Mouse (Mus musculus): Measurements from ENCODE around the gene Zfp940. TPM values are rescaled to one million over a fixed set of nuclear protein-coding genes. Genes with fewer than 3 reads are reported as not detected.
"Not testable (repeated sequence)": the region's sequence is repeated elsewhere in the genome, so short reads cannot be mapped to it uniquely, and the experiment has no call there.

Zfp940 gene
- 1 to 10 TPM in 1 of 2 experiments, under 1 TPM in 1; 0.91 to 1.0 TPM for total RNA-seq (2021)
- long read RNA-seq, experiment 1, partial matches to known transcripts = 0 of 1 reads
- long read RNA-seq, experiment 1, other reads (novel, unspliced or antisense) = 1 of 1 reads
- long read RNA-seq, experiment 2, partial matches to known transcripts = 0 of 2 reads
- long read RNA-seq, experiment 2, other reads (novel, unspliced or antisense) = 1 of 2 reads

DNA sequence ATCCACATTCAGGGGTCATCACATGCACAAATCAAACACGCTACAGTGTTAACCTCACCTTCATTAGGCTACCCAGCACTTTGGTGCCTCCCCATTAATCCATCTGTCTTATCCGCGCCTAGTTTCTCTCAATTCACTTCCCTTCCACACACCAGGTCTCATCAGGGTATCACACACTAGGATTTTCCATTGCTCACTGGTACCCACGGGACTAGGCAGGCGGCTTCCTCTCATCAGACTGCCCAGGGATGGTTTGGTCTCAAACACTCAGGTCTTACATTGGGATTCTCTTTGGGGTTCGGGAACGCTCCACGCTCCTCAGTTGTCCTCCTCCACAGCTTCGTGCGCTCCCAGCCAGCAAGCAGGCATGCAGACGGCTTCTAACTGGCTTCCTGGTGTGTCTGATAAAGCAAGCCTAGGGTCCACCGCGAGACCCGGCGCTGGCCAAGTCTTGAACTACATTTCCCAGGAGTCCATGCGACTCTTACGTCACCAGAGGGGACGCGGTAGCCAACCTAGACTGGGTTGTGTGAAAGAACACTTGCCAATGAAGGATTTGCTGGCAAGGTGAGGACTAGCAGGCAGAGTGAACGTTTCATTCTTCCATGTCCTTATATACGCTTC lies at the start of gene Zfp940:
TSS of gene Zfp940 (minus strand) at position 451 of the 624 bp plus-strand sequence.
- peak; percentile 35 to 63 for DNase-seq (ENCODE audit: low spot score in 2 of 2)

DNA sequence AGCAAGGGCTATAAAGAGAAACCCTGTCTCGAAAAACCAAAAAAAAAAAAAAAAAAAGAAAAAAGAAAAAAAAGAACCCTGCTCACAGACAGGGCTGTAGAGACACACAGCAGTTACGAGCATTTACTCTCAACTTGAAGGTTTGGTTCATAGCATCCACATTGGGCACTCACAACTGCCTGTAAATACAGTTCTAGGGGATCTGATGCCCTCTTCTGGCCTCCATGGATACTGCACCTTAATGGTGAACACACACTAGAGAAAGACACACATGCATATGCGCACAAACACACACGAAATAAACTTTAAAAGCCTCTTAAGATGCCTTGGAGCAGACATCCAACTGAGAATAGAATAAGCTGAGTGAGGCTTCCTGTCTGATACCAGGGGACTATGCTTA lies 44.9 kb upstream of the Zfp940 start:
- DNase-seq (ENCODE audit: low spot score in 2 of 2) = no peak

DNA sequence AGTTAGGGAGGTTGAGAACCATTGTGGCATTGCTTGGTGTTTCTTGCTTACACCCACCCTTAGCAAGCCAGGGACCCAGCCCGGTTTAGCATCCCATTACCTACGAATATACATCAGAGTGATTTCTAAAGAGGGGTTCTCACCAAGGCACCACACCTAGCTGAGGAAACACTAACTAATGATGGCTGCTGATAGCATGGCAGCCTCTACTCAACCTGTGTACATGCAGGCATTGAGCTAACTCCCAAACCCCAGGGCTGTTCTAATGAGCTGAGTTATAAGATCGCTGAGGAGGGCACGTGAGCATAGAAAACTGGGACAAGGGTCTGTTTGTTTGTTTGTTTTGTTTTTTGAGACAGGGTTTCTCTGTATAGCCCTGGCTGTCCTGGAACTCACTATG lies 39.3 kb upstream of the Zfp940 start:
- DNase-seq (ENCODE audit: low spot score in 2 of 2) = no peak

DNA sequence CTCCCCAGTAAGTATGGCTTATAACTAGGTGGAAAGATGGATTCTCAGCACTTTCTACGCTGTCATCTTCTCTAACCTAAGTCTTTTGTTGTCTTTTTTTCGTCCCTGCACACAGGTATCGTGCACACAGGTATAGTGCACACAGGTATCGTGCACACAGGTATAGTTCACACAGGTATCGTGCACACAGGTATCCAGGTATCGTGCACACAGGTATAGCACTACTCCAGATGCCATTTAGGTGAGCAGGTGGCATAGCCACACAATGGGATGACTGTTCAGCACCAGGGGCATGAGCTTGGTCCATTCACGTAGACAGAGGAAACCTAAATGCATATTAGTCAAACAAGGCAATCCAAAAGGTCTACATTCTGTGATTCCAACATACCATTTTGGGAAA lies 37.0 kb upstream of the Zfp940 start:
- DNase-seq (ENCODE audit: low spot score in 2 of 2) = no peak

DNA sequence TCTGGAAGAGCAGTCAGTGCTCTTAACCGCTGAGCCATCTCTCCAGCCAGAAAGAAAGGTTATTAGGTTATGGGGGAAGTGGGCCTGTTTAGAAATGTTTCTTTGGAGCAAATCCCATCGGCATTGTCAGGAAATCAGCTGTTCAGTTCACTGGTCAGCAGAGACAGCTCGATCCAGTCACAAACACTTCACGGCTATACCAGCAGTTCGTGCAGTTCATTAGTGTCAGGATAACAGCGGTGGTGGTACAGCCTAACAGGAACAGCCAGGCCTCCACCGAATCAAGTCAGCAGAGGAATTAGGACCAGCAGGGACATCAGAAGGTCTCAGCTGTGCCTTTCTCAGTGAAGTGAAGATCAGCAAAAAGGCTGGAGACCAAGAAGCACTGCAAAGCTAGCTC lies 27.4 kb upstream of the Zfp940 start:
- no peak for DNase-seq (ENCODE audit: low spot score in 2 of 2)

DNA sequence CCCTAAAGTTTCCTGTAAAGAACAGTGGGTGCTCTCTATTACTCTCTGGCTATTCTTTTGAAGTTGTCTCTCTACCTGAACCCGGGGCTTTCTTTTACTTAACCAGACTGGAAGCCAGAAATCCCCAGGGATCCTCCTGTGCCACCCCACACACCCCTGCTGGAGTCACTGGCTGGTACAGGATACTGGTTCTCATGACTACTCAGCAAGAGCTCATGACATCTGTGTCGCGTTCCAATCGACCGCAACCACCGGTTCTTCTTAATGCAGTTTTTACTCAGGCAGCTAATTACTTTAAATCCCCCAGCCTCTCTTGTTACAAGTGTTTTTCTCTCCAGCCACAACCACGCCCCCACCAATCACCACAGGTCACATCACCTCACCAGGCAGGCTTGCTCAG lies 26.6 kb upstream of the Zfp940 start:
- DNase-seq (ENCODE audit: low spot score in 2 of 2) = no peak

DNA sequence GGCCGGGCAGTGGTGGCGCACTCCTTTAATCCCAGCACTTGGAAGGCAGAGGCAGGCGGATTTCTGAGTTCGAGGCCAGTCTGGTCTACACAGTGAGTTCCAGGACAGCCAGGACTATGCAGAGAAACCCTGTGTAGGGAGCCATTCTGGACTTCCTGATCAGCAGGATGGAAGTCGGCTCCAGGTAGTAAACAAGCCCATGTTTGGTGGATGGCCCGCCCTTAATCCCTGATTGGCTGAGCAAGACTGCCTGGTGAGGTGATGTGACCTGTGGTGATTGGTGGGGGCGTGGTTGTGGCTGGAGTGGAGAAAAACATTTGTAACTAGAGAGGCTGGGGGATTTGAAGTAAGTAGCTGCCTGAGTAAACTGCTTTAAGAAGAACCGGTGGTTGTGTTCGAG lies 24.1 kb upstream of the Zfp940 start:
- DNase-seq (ENCODE audit: low spot score in 2 of 2) = not testable (repeated sequence)

DNA sequence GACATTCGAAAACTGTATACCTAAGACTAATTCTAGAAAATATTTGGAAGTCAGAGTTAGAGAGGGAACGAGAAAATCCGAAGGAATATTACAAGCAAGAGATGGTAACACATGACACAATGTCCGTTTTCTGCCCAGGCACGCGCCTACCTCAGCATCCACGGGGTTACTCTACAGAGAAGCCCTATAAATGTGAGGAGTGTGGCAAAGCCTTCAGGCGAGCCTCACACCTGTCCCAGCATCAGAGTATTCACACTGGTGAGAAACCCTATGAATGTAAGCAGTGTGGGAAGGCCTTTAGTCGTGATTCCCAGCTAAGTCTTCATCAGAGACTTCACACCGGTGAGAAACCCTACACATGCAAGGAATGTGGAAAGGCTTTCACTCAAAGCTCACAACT lies 20.8 kb upstream of the Zfp940 start:
- DNase-seq (ENCODE audit: low spot score in 2 of 2) = no peak

DNA sequence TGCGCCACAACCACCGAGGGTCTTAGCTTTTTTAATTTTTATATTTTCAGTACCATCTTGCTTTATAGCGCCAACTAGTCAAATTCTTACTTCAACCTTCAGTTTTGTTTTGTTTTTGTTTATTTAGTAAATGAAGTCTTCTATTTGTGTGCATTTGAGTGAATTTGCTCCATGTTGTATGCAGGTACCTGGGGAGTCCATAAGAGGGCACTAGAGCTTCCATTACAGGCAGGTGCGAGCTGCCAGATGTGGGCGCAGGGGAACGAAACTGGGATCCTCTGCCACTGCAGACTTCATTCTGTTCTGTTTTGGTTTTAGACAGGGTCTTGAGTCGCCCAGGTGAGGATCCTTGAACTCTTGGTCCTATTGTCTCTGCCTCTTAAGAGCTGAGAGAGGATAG lies 8.2 kb upstream of the Zfp940 start:
- no peak for DNase-seq (ENCODE audit: low spot score in 2 of 2)

DNA sequence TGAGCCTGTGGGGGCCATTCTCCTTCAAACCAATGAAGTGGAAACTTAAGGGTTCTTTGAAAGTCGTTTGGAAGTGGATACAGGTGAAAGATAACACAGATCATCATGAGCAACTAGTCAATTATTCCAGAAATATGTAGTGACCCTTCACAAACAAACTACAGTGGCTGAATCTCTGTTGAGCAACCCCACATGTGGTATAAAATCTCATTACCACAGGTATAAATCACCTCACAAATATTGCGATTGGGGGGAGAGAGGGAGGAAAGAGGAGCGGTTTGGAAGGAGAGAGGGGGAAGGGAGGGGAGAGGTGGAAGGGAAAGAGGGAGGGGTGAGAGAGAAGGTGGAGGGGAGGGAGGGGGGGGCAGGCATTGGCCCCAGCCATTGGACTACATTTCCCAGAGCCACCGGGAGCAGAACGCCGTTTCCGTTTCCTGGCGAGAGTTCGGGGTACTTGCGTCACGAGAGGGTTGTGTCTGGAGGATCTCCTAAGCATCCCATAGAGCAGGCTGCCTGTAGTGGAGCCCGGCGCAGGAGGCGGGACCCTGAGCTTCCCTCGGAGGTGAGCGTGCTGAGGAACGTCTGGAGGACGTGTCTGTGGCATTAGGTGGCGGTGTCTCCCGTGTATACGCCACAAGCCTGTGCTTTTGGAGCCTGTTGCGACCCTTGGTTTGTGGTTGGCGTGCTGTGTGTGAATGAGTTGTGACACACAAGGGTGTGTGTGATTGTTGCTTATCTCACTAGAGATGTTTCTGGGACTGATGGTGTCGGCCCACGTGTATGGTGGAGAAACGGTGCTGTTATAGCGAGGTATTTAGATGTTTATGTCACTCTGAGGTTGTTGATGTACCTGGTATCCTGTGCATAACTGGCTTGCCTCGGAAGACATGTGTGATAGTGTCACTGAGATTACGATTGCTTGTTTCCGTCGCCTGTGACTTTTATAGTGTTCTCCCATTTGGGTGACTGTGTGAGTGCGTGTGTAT lies 6.4 kb upstream of the Zfp940 start, which contains the start of gene Zfp420:
TSS of gene Zfp420 (plus strand) at position 448 of the 986 bp plus-strand sequence.
- DNase-seq (ENCODE audit: low spot score in 2 of 2) = peak; percentile 59 to 83

DNA sequence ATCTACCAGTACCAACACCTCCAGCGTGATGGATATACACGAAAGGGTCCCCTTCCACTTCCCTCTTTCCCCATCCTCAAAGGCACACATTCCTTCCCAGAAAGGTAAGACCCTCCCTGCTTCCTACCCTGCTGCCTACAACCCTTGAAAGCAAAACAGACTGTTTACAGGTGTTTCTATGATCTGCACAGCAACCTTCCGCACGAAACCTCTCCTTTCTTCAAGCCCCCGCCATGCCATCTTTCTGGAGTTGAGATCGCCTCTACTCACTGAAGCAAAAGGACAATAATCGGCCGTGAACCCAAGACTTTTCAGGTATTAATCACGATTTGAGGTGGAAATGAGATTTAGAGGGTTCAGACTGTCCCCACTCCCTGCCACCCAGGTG lies 644 bp downstream of the Zfp940 start:
- DNase-seq (ENCODE audit: low spot score in 2 of 2) = no peak

DNA sequence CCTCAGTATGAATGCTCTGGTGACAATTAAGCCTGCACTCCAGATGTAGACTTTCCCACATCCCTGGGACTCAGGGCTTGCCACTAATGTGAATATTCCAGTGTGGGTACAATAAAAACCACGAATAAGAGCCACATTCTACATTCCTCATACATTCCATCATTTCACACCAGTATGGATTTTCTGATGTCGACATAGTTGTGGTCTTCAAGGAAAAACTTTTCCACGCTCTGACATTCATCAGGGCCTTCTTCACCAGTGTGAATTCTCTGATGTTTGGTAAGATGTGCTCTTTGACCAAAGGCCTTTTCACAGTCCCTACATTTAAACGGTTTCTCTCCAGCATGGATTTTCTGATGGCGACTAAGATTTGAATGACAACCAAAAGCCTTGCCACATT lies 8.9 kb downstream of the Zfp940 start:
- no peak for DNase-seq (ENCODE audit: low spot score in 2 of 2)

DNA sequence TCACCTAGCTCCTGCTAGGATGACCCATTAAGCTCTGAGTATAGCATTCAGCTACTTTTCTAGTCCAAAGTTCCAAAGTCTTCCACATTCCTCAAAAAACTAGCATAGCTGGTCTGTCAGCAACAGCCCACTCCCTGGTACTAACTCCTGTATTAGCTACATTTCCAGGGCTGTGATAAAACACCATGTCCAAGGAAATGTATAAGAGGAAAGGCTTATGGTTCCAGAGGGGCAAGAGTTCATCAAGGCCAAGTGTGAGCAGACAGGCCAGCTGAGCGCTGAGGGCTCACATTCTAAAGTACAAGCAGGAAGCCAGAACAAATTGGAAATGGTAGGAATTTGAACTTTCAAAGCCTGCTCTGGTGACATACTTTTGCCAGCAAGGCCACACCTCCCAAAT lies 11.4 kb downstream of the Zfp940 start:
- no peak for DNase-seq (ENCODE audit: low spot score in 2 of 2)

DNA sequence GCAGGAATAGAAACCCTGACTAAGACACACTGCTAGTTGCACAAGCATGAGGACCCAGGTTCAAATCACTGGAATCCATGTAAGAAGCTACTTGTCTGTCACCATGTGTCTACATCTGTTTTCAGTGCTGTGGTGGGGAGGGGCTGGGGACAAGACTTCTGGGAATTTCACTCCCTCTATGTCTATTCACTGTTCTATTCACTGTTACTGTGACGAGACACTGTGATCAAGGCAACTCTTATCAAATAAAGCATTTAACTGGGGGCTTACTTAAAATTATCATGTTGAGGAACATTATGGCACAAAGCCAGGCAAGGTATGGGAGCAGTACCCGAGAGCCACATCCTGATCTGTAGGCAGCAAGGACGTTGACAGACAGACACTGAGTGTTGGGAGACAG lies 14.2 kb downstream of the Zfp940 start:
- DNase-seq (ENCODE audit: low spot score in 2 of 2) = no peak

DNA sequence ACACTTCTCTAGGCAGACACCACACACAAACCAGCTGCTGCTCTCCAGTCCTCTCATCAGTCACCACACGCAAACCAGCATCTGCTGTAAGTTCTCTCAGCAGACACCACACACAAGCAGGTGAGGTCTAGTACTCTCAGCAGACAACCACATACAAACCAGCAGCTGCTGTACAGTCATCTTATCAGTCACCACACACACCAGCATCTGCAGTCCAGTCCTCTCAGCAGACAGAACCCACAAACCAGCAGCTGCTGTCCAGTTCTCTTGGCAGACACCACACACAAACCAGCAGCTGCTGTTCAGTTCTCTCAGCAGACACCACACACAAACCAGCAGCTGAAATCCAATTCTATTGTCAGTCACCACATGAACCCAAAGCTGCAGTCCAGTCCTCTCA lies 16.7 kb downstream of the Zfp940 start:
- DNase-seq (ENCODE audit: low spot score in 2 of 2) = no peak

DNA sequence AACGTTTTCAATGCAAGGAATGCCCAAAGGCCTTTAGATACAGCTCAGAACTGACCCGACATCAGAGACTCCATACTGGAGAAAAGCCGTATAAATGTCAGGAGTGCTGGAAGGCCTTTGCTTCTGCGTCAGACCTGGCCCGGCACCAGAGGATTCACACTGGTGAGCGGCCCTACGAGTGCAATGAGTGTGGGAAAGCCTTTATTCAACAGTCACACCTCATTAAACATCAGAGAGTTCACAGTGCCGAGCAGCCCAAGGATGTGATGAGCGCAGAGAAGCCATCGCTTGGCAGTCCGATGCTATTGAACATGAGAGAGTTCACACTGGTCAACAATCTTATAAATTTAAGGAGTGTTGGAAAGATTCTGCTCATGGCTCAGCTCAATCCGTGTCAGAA lies 23.7 kb downstream of the Zfp940 start:
- no peak for DNase-seq (ENCODE audit: low spot score in 2 of 2)

DNA sequence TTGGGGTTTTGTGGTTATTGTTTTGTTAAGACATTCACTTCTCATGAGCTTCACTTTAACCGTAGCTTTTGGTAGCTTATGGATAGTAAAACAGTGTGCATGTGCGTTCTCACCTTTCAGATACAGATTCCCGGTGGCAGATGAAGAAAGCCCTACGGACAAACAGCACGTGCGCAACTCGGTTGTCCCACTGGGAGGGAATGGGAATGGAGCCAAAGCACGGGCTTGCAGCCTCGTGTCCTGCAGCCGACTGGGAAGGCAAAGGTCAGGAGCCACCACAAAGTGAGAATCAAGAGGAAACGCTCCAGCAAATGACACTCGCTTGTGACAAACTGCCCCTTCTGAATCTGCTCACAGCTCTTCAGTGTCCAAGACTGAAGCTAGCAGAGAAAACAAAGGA lies 25.5 kb downstream of the Zfp940 start:
- no peak for DNase-seq (ENCODE audit: low spot score in 2 of 2)

DNA sequence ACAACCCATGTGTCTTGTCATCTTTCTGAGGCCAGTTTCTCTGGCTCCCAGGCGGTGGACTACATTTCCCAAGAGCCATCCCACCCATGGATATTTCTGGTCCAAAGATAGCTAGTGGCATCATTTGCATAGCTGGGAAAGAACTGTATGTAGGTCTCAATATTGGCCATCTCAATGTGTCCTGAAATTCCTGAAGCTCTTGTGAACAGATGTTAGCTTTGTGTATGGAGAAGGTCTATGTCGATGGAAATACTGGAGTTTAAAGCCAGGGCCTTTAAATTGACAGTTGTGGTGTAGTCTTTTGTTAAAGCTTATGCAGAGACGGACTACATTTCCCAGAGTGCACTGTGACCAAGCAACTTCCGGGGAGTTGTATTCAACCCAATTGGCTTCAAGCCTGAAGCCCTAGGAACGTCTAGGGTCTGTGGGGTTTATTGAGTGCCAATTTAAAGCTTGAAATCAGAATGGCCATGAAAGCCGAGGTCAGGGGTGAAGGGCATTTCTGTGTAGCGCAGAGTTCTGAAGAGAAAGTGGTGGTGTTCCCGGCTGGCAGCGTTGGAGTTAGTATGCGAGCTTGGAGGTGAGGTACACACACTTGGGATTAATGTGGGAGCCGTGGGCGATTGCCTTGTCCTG lies 34.7 kb downstream of the Zfp940 start:
- DNase-seq (ENCODE audit: low spot score in 2 of 2) = peak in 1 of 2 experiments; percentile 60

DNA sequence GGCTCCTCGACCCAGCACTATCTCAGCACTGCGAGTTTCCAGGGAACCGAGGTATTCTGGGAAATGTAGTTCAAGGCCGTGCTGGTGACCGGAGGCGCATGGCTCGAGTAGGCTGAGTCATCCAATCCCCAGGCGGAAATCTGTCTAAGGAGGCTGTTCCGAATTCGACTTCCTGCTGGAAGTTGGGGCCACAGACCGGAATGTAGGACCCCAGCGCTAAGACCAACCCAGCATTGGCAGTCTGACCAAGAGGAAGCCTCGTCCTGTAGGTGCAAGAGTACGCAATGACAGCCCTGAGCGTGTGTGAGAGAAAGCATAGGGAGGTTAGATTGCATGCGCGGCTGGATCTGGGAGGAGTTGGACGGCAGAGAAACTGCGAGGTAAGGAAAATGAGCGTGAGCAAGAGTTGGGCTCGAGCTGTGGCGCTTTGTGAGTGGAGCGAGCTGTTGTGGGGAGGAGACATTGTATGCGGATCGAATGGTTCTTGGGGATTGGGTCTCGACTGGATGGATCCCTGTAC lies 37.5 kb downstream of the Zfp940 start, which contains the start of gene Zfp790:
TSS of gene Zfp790 (plus strand) at position 205 of the 520 bp plus-strand sequence.
- peak; percentile 54 to 84 for DNase-seq (ENCODE audit: low spot score in 2 of 2)

DNA sequence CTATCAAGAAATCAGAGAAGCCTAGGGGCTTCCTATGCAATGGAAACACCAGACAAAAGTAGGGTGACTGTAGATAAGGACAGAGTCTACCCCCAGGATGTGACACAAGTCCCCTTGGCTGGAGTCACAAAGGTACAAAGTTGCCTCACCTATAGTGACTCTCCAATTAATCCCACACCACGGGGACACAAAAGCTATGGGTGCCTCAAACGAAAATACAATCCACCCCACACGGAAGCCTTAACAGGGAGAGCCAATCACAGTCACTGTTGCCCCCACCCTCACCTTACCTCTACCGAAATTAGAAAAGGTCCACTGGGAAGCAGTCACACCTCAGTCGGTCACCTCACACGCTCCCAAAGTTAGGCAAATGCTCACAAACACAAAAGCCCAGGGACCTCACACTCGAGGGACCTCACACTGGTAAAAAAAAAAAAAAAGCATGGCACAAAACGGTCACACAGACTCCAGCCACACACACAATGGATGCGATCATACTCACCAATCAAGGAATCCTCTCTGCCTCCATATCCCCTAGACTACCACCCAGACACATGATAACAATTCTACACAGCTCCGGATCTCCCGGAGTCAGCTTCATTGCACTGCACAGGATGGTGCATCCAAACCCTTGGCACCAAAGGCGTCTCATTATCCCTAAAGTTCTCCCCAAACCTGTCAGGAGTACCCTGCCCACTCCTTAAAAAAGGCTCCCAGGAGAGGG lies 38.2 kb downstream of the Zfp940 start:
- DNase-seq (ENCODE audit: low spot score in 2 of 2) = no peak

DNA sequence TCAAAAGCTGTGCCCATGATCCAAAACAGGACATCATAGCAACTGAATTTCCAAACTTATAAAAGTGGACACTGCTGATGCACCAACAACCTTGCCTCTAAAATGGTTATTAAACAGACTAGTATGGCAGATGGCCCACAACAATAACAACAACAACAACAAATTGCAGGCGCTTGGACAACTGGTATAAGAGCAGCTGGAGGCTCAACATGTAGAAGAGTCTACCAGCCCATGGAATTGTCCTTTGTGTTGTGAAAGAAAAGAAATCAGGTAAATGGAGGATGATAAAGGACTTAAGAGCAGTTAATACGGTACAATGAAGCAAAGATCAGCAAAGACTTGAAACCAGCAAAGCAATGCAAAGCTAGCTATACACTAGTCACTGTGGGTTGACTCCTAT lies 39.1 kb downstream of the Zfp940 start:
- no peak for DNase-seq (ENCODE audit: low spot score in 2 of 2)

All from gastrocnemius, postnatal 4 days (tissue).